Mouse (Mus musculus) yolk sac, embryonic 10.5 days (tissue): ENCODE data around the gene Lrp2.
A peak's percentile ranks its signal among the peaks of the same experiment; 100 is the strongest.

Experiments used
- DNase-seq: peaks from one replicate; pipeline ENCODE4 v3.0.0-alpha.2; 2017; ENCODE audit warnings: low spot score

The Lrp2 gene

DNA sequence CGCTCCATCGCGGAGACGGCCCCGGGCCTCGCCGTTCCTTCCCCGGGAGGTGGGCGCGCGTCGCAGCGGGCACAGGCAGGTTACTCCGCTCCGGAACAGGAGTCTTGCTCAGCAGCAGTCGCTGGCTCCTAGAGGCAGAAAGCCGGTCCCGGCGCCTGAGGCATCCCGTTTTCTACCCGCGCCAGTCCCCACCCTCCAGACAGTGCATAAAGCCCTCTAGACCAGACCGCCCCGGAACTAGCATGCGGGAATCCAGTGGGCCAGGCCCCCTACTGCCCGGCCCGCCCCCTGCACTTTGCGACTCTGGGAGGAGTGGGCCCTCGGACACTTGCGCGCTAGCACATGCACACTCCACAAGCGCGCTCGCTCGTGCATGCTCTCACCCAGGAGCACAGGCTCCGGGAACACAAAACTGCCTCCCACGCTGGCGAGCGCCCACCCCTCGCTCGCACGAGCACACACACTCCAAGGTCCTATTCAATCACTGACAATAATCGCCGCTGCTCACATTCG, at the start of gene Lrp2:
TSS of gene Lrp2 (minus strand) at position 180 of the 513 bp plus-strand sequence.
- peak; percentile 92 for DNase-seq

DNA sequence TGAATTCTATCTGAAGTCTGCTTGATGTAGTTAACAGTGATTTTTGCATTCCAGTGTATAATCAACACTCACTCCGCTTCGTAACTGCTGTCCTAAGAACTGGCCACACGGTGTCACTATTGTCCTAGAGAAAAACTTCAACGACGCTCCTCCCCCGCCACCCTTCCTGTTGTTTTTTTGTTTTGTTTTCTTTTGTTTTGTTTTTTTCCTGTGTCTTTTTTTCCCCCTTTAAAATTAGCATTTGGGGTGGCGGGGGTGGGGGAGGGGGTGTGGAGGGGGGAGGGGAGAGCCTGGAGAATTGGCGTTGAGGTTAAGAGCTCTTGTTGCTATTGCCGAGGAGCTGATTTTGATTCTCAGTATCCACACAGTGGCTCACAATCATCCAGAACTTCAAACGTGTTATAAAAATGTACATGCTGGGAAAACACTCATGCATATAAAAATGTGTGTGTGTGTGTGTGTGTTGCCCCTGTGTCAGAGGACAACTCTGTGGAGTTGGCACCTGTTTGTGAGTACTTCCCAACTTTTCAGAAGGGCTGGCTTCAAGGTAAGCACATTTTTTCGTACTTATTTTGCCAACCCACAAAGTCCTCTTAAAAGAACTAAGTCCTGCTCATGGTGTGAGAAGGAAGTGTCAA, 49.3 kb upstream of the Lrp2 start:
- peak; percentile 38 for DNase-seq

DNA sequence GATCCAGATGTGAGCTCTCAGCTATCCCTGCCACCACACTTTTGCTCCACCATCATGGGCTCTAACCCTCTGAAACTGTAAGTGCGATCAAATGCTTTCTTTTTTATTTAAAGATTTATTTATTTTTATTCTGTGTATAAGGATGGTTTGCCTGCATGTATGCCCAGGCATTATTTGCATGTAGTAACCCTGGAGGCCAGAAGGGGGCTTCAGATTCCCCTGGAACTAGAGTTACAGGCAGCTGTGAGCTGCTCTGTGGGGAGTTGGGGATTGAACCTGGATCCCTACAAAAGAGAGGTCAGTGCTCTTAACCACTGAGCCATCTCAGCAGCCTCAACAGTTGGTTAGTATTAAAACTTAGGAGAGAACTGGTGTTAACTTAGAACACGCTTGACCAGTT, 45.6 kb upstream of the Lrp2 start:
- DNase-seq: no peak

- DNase-seq: no peak
Observed at GRCm38 (mm10) chr2:69630792-69631191, 44.9 kb upstream of the Lrp2 start.

- no peak for DNase-seq
Observed at GRCm38 (mm10) chr2:69629914-69630313, 44.0 kb upstream of the Lrp2 start.

DNA sequence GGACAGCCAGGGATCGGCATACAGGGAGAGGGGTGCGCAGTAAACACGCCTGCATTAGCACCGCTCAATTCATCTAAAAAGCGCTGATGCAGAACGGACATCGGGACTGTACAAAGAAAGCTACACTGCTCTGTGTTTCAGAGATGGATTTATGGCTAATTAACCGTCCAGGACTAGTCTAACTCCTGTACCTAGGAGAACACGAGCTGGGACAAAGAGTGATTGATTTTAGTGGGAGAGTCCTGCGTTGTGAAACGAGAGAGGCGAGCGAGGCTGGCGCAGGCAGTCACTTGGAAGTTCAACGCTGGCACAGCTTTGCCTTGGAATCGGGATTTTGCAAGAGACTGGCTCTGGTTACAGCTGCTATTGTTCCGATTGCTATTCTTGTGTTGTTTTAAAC, 43.4 kb upstream of the Lrp2 start:
- no peak for DNase-seq

DNA sequence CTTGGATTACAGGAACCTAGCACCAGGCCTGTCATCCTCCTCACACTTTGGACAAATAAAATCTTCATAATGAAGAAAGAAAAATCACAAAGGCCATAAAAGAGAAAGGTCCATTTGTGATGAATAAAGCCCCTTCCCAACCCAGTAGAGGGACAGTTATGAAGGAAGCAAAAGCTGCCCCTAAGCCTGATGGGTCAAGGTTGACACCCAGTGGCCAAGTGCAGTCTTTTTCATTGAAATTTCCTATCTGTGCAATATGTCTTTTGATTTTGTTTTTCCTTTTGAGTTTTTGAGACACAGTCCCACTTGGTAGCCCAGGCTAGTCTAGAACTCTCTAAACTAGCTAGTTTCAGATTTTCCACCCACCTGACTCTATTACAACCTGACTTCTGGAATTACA, 33.4 kb upstream of the Lrp2 start:
- DNase-seq: no peak

- no peak for DNase-seq
Observed at GRCm38 (mm10) chr2:69618336-69618735, 32.5 kb upstream of the Lrp2 start.

- DNase-seq: peak; percentile 57
Observed at GRCm38 (mm10) chr2:69613237-69613636, 27.4 kb upstream of the Lrp2 start.

DNA sequence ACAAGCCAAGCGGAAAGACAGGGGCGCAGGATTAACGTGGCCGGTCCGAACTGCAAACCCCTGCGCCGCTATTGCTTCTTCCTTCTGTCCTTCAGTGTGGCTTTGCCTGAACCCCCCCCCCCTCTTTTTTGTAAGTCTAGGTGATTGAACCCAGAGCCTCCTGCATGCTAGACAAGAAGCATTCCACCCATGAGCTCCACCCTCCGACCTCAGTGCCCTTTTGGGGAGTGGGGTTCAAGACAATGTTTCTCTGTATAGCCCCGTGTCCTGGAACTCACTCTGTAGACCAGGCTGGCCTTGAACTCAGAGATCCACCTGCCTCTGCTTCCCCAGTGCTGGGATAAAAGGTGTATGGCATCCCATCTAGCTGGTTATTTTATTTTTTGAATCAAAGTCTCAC, 26.9 kb upstream of the Lrp2 start:
- DNase-seq: no peak

- DNase-seq: peak; percentile 87
Observed at GRCm38 (mm10) chr2:69612237-69612636, 26.4 kb upstream of the Lrp2 start.

GRCm38 (mm10) chr2:69606621-69607020, 20.8 kb upstream of the Lrp2 start:
- DNase-seq: peak; percentile 50

- peak; percentile 79 for DNase-seq
Observed at GRCm38 (mm10) chr2:69603726-69604393, 18.0 kb upstream of the Lrp2 start.

GRCm38 (mm10) chr2:69593168-69593567, 7.3 kb upstream of the Lrp2 start:
- peak; percentile 67 for DNase-seq

- no peak for DNase-seq
Observed at GRCm38 (mm10) chr2:69592536-69592935, 6.7 kb upstream of the Lrp2 start.

DNA sequence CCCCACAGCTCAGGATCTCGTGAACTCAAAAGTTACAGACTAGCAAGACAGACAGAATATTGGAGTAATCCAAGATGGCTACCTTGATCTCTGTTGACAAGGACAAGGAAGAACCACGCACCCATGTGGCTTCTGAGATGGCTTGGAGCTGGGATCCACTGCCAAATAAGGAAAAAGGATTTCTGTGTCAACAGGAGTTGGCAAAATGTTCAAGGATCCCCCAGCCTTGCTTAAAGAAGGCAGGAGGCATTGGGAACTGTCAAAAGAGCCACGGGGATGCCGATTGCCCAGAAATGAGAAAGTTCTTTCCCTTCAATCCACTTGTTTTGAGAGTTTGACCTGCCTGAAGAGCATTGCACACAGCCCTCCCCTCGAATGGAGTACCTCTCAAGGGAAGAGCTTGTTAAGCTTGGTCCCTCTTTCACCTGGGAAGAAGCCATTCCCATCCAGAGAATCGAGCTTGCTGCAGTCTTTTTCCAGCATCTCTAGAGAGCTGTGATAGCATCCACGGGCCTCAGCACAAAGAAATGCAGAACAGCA, 6.2 kb upstream of the Lrp2 start:
- no peak for DNase-seq

- DNase-seq: no peak
Observed at GRCm38 (mm10) chr2:69590548-69590947, 4.7 kb upstream of the Lrp2 start.

DNA sequence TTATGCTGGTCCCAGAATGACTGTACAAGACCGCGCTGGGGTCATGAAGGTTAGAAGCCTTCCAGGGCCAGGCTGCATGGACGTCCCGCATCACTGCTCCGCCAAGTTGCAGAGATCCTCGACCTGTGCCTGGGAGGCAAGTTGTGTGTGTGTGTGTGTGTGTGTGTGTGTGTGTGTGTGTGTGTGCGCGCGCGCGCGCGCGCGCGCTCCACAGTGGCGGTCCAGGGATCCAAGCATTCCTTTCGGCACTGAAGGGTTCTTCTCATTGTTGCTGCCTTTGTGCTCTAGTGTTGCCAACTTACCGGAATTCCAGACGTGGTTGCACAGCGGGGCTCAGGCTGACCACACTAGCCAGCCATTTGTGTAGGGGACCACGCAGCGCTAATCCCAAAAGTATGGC, 2.0 kb upstream of the Lrp2 start:
- no peak for DNase-seq

- DNase-seq: peak; percentile 36
Observed at GRCm38 (mm10) chr2:69586821-69587728, 1.2 kb upstream of the Lrp2 start.

DNA sequence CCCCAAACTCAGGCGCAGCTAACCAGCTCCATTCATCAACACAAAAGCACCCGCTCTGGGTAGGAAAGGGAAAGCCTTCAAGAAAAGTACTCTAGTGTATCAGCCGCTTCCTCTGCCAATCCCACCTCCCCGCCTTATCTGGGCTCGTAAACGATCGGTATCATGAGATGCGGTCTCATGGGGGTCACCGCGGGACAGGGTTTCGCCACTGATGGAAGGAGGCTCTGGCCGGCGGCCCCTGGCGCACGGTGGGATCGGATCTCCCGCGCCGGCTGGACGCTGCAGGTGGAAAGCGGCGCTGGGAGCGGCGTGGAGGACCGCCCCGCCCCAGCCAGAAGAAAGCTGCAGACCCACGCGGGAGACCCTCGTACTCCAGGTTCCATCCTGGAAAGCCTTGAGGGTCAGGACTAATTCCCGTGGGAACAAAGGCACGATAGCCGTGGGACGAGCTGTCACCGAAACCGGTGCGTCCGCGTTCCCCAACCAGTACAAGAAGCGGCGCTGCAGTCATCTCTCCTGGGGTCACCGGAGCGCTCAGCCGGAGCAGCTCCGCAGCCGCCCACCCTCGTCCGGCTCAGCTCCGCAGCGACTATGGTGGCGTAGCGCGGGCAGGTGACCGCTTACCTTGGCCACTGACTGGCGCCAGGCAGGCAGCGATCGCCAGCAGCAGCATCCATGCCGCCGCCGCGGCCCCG, 527 bp downstream of the Lrp2 start:
- DNase-seq: peak; percentile 34

- DNase-seq: no peak
Observed at GRCm38 (mm10) chr2:69584117-69584933, 1.5 kb downstream of the Lrp2 start.
